Mouse (Mus musculus) CH12.LX (cell line): ENCODE measurements at regions not wholly inside any gene's neighbourhood (a gene's known extent, or its start where the extent isn't known, plus 50 kb on each side); places are given as distances from the start of the nearest gene placed in this dataset.

Experiments
- BHLHE40 ChIP-seq: IDR thresholded peaks from 2 replicates; pipeline ENCODE4 v1.6.1; 2011; ENCODE audit warnings: mild to moderate bottlenecking, low read depth, low read length, improper control_type of control experiment
- CHD1 ChIP-seq: IDR thresholded peaks from 2 replicates; pipeline ENCODE4 v1.6.1; 2012; ENCODE audit warnings: low read depth, low read length, improper control_type of control experiment, inconsistent platforms
- CHD2 ChIP-seq: IDR thresholded peaks from 2 replicates; pipeline ENCODE4 v1.6.1; 2011; ENCODE audit warnings: low read length, improper control_type of control experiment
- CTCF ChIP-seq, 2 experiments: IDR thresholded peaks in 1 of 2; conservative IDR thresholded peaks in 1 of 2; 2 replicates each; pipeline ENCODE4 v1.5.1; 2011 to 2012; ENCODE audit warnings: low read depth in 2 of 2, low read length in 2 of 2, improper control_type of control experiment in 1 of 2, inconsistent platforms in 1 of 2, mild to moderate bottlenecking in 1 of 2, moderate library complexity in 1 of 2
- E2F4 ChIP-seq: IDR thresholded peaks from 2 replicates; pipeline ENCODE4 v1.6.1; 2011; ENCODE audit warnings: low read depth, low read length, improper control_type of control experiment; ENCODE audit not compliant: insufficient replicate concordance
- EP300 ChIP-seq: IDR thresholded peaks from 2 replicates; pipeline ENCODE4 v1.6.1; 2011; ENCODE audit warnings: low read length, improper control_type of control experiment
- IRF4 ChIP-seq: IDR thresholded peaks from 2 replicates; pipeline ENCODE4 v1.6.1; 2014; ENCODE audit warnings: low read depth, mild to moderate bottlenecking, inconsistent platforms, low read length, improper control_type of control experiment
- NELFE ChIP-seq: IDR thresholded peaks from 2 replicates; pipeline ENCODE4 v1.6.1; 2011; ENCODE audit warnings: low read depth, low read length, improper control_type of control experiment
- PAX5 ChIP-seq: IDR thresholded peaks from 2 replicates; pipeline ENCODE4 v1.6.1; 2012; ENCODE audit warnings: low read length, inconsistent platforms, mixed read lengths
- POLR2AphosphoS2 ChIP-seq: IDR thresholded peaks from 2 replicates; pipeline ENCODE4 v1.6.1; 2011; ENCODE audit warnings: low read depth, low read length, improper control_type of control experiment

- TF ChIP-seq CHD1 (no peak), EP300 (no peak), E2F4 (no peak), POLR2AphosphoS2 (no peak), CHD2 (no peak), BHLHE40 (no peak), NELFE (no peak), CTCF (conservative IDR thresholded peaks at IDR 0.05 in 1 of 2, IDR thresholded peaks at IDR 0.05 in 1 of 2; ENCODE audit: low read depth in 2 of 2, low read length in 2 of 2) (no peak), PAX5 (no peak), IRF4 (no peak)
Measured at GRCm38 (mm10) chr1:151107401-151107800, 74.9 kb upstream of the Gm47985 start.
